Mouse (Mus musculus): ENCODE measurements around the gene Dctn2. TPM values are rescaled to one million over a fixed set of nuclear protein-coding genes. Genes with fewer than 3 reads are reported as not detected.

Dctn2 gene
- total and polyA plus RNA-seq, 3 experiments = 66.3 to 91.9 (median 79.1) TPM

GRCm38 (mm10) chr10:127272371-127272770 lies 6.2 kb downstream of the Dctn2 start:
- peaks cover 2 to 10% of the 10 kb centered on the region in 2 experiments; a peak in 3 of 4 replicates for H3K4me1 ChIP-seq (ENCODE audit: control insufficient read depth in 1 of 2, insufficient read depth in 2 of 2)
- H3K36me3 ChIP-seq (replicated peaks in 1 of 2; ENCODE audit: control insufficient read depth in 1 of 2, insufficient read depth in 1 of 2, low read length in 1 of 2) = peaks cover 63 to 93% of the 10 kb centered on the region in 2 experiments

GRCm38 (mm10) chr10:127274261-127275022 lies 8.3 kb downstream of the Dctn2 start:
- Histone ChIP-seq H3K9me3 (replicated peaks; ENCODE audit: low read length) (no peaks in the 10 kb centered on the region), H3K79me2 (replicated peaks; ENCODE audit: control insufficient read depth, extremely low read depth, insufficient read depth, poor library complexity, severe bottlenecking) (no peaks in the 10 kb centered on the region), H3K4me1 (ENCODE audit: control insufficient read depth in 1 of 2, insufficient read depth in 2 of 2) (no peaks in the 10 kb centered on the region), H3K4me3 (replicated peaks in 1 of 3; ENCODE audit: low read depth in 2 of 3, low read length in 2 of 3, poor library complexity in 1 of 3) (no peak overlapping the region), H3K36me3 (replicated peaks in 1 of 2; ENCODE audit: control insufficient read depth in 1 of 2, insufficient read depth in 1 of 2, low read length in 1 of 2) (peaks cover 66 to 99% of the 10 kb centered on the region in 2 experiments), H3K27ac (ENCODE audit: insufficient read depth, low read depth) (no peak overlapping the region), H3K27me3 (replicated peaks) (no peaks in the 10 kb centered on the region), H3K4me2 (ENCODE audit: insufficient read depth, low read depth, poor library complexity, severe bottlenecking) (no peak overlapping the region), H3K9ac (ENCODE audit: insufficient read depth, low read depth) (no peak overlapping the region)
- dilution Hi-C loops (cut with MboI; ENCODE audit: extremely low pct_ligation_motif_present, extremely low pct_unique_long_range_greater_than_20kb, low sequenced_read_pairs) = no loop called here
- DNase-seq (ENCODE audit: extremely low read depth) = no peak
- TF ChIP-seq ZC3H11A (IDR thresholded peaks at IDR 0.05; ENCODE audit: low read depth, low read length) (no peak), SMC3 (IDR thresholded peaks at IDR 0.05; ENCODE audit: low read depth, low read length) (no peak), E2F4 (IDR thresholded peaks at IDR 0.05; ENCODE audit: insufficient replicate concordance, low read depth, low read length) (no peak), USF1 (IDR thresholded peaks at IDR 0.05; ENCODE audit: low read depth, low read length) (no peak), SIN3A (IDR thresholded peaks at IDR 0.05; ENCODE audit: low read length) (no peak), RCOR1 (conservative IDR thresholded peaks at IDR 0.05; ENCODE audit: low read depth, low read length) (no peak), POLR2A (IDR thresholded peaks at IDR 0.05; ENCODE audit: low read depth, low read length) (no peak), MAX (IDR thresholded peaks at IDR 0.05; ENCODE audit: low read length) (no peak), ZNF384 (IDR thresholded peaks at IDR 0.05; ENCODE audit: low read depth, low read length) (no peak), POLR2AphosphoS2 (IDR thresholded peaks at IDR 0.05; ENCODE audit: low read depth, low read length) (no peak), ZKSCAN1 (IDR thresholded peaks at IDR 0.05; ENCODE audit: borderline replicate concordance, low read depth, low read length) (no peak), USF2 (conservative IDR thresholded peaks at IDR 0.05; ENCODE audit: low read depth, low read length) (no peak), CHD1 (IDR thresholded peaks at IDR 0.05; ENCODE audit: low read depth, low read length) (no peak), NELFE (IDR thresholded peaks at IDR 0.05; ENCODE audit: low read depth, low read length) (no peak), ETS1 (conservative IDR thresholded peaks at IDR 0.05; ENCODE audit: low read depth, low read length) (no peak)
- in situ Hi-C loops (cut with MboI; ENCODE audit: low pct_ligation_motif_present, low pct_unique_long_range_greater_than_20kb, low sequenced_read_pairs) = no loop called here

More at GRCm38 (mm10) chr10:127272371-127272770, 6.2 kb downstream of the Dctn2 start:
- Histone ChIP-seq H3K4me3 (replicated peaks in 1 of 3; ENCODE audit: low read depth in 2 of 3, low read length in 2 of 3, poor library complexity in 1 of 3) (no peak overlapping the region), H3K27me3 (replicated peaks) (no peaks in the 10 kb centered on the region), H3K4me2 (ENCODE audit: insufficient read depth, low read depth, poor library complexity, severe bottlenecking) (no peak overlapping the region), H3K79me2 (replicated peaks; ENCODE audit: control insufficient read depth, extremely low read depth, insufficient read depth, poor library complexity, severe bottlenecking) (peaks cover 2% of the 10 kb centered on the region), H3K9me3 (replicated peaks; ENCODE audit: low read length) (no peaks in the 10 kb centered on the region), H3K9ac (ENCODE audit: insufficient read depth, low read depth) (no peak overlapping the region), H3K27ac (ENCODE audit: insufficient read depth, low read depth) (no peak overlapping the region)
- TF ChIP-seq ETS1 (conservative IDR thresholded peaks at IDR 0.05; ENCODE audit: low read depth, low read length) (no peak), SMC3 (IDR thresholded peaks at IDR 0.05; ENCODE audit: low read depth, low read length) (no peak)
- DNase-seq (ENCODE audit: extremely low read depth) = no peak
- dilution Hi-C loops (cut with MboI; ENCODE audit: extremely low pct_ligation_motif_present, extremely low pct_unique_long_range_greater_than_20kb, low sequenced_read_pairs) (no loop called here), in situ Hi-C loops (cut with MboI; ENCODE audit: low pct_ligation_motif_present, low pct_unique_long_range_greater_than_20kb, low sequenced_read_pairs) (no loop called here)
